Mouse (Mus musculus): Measurements from ENCODE around the gene Rasd1.

- TF ChIP-seq POLR2A (IDR thresholded peaks at IDR 0.05; ENCODE audit: low read depth, low read length), result no peak
- no peak for TF ChIP-seq CTCF (IDR thresholded peaks at IDR 0.05; ENCODE audit: extremely low read depth, insufficient read depth, insufficient read length, insufficient replicate concordance)
Observed at GRCm38 (mm10) chr11:59962590-59962989, 2.2 kb downstream of the Rasd1 start.

All from spleen, adult 2 months (tissue).